Mouse (Mus musculus) left cerebral cortex, adult 8-10 months (tissue): ENCODE results near the gene Skap1. TPM values are rescaled to one million over a fixed set of nuclear protein-coding genes. Genes with fewer than 3 reads are reported as not detected.
A peak's percentile ranks its signal among the peaks of the same experiment; 100 is the strongest.
"Not testable (repeated sequence)": the region's sequence is repeated elsewhere in the genome, so short reads cannot be mapped to it uniquely, and the experiment has no call there.

Source experiments
- DNase-seq, 2 experiments: peaks; one replicate each; pipeline ENCODE4 v3.0.0; 2022; ENCODE audit warnings: low spot score in 2 of 2
- total RNA-seq, 4 experiments: library from RNA; stranded (reverse); gene quantifications; 2 replicates each; pipeline ENCODE4 v1.2.4; 2022

Gene Skap1
- total RNA-seq, 4 experiments from 2014 or later = 2.2 to 2.5 (median 2.3) TPM

- no peak for DNase-seq
Observed at GRCm38 (mm10) chr11:96692250-96692649, 227.9 kb downstream of the Skap1 start.

DNA sequence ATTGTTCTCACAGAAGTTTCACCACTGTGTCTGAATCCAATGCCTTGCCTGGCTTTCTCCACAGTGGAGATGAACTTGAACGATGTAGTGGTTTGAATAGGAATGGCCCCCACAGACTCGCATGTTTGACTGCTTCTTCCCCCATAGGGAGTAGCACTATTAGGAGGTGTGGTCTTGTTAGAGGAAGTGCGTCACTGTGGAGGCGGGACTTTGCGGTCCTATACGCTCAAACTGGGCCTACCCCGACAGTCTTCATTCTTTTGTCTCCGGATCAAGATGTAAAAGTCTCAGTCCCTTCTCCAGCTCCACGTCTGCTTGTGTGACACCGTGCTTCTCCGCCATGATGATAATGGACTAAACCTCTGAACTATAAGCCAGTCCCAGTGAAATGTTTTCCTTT is 229.0 kb downstream of the Skap1 start:
- no peak for DNase-seq

- DNase-seq = no peak
Observed at GRCm38 (mm10) chr11:96694774-96695173, 230.4 kb downstream of the Skap1 start.

DNA sequence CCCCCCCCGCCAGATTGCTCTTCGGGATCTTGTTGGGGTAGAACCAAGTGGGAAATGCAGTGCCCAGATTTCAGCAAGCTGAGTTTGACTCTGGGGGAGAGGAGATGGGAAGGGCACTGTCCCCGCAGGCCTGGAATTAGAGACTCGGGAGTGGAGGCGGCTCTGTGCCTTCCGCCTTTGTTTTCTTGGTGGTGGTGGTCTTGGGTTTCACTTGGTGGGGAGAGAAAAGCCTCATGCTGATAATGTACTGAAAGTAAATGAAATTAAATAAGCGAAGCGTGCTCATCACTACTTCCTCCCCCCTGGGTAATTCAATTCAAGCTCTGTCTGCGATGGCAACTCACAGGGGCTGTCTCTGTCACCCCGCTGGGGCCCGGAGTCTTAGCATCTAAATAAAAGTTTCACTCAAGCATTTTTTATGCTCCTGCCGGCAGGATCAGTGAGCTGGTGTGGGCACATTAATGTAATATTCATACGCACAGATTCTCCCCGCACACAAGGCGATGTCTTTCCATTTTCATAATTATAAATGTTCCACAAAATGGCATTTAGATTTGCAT is 231.9 kb downstream of the Skap1 start:
- no peak for DNase-seq

- no peak for DNase-seq
Observed at GRCm38 (mm10) chr11:96696842-96697455, 232.6 kb downstream of the Skap1 start.

DNA sequence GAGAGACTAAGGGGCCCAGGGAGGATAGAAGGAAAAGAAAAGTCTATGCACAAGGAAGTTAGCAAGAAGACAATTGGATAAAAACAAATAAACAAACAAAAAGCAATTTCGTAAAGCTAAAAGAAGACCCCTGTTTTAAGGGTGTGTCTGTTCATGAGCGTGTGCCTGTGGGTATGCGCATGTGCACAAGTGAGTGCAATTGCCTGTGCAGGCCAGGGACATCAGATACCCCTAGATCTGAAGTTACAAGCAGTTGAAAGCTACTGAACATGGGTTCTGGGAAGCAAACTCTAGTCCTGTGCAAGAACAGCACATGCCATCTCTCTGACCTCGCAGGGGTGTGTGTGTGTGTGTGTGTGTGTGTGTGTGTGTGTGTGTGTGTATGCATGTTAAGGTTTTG is 233.1 kb downstream of the Skap1 start:
- DNase-seq = no peak

GRCm38 (mm10) chr11:96703813-96704212 is 239.4 kb downstream of the Skap1 start:
- DNase-seq = no peak

- no peak for DNase-seq
Observed at GRCm38 (mm10) chr11:96711268-96711667, 246.9 kb downstream of the Skap1 start.

DNA sequence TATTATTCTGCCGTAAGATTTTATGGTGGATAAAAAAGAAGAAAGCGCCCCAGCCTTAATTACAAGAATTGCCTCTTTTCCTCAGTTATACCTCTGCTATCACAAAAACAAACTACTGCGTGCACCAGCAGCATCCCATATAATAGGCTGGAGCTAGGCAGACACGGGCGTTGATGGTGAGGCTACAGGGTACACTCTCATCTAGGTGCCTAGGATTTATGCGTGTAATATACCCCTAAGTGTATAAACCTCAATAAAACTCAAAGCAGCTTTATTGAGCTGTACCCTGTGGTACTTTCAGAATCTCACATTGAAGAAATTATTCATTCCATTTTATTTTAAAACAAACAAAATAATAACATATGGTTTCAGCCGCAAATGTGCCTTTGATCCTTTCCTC is 247.3 kb downstream of the Skap1 start:
- DNase-seq = no peak

GRCm38 (mm10) chr11:96713210-96714005 is 249.0 kb downstream of the Skap1 start:
- no peak for DNase-seq

DNA sequence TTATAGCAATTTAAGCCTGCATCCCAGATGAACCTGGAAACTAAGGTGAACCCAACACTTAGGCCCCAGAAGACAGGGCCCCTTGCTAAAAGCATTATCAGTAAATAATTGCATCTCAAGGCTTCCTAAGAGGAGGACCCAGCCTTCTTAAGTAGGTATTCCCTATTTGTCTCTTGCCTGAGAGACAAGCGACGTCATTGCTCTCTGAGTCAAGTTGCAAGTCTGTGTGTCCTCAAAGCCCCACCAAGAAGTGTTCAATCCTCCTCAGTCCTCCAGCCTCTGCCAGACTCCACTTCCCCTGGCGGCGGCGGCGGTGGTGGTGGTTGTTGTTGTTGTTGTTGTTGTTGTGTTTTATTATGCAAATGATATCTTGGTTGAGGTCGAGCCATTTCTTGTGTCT is 249.6 kb downstream of the Skap1 start:
- no peak for DNase-seq

DNA sequence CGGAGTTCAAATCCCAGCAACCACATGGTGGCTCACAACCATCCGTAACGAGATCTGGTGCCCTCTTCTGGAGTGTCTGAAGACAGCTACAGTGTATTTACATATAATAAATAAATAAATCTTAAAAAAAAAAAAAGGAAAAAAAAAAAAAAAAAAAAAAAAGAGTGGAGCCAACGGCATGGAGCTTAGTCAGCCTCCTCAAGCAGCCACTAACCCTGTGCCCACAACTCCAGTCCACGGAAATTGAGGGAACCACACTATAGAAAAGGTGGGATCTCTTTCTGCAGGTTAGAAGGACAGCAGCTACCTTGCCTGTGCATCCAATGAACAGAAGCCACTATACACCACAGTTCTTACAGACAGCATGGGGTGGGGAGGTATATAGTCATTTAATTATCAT is 250.8 kb downstream of the Skap1 start:
- not testable (repeated sequence) for DNase-seq

DNA sequence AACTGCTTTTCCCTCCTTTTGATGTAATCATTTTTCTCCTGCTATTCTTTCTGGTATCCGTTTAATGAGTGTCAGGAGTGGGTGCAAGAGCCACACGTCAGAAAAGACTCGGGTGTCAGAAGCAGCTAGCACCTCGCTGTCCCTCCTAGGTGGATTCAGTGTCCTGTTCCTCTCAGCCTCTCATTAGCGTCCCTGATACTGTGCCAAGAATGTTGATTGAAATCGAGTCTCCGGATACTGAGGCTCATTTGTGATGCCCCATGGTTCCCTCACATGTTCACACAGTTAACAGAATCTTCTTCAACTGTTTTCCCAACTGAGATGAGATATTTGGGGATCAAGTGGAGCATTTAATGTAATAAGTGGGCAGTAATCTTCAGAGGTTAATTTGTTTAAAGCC is 254.2 kb downstream of the Skap1 start:
- DNase-seq = no peak

- DNase-seq = no peak
Observed at GRCm38 (mm10) chr11:96725833-96726232, 261.4 kb downstream of the Skap1 start.

GRCm38 (mm10) chr11:96728577-96728976 is 264.2 kb downstream of the Skap1 start:
- DNase-seq = no peak

DNA sequence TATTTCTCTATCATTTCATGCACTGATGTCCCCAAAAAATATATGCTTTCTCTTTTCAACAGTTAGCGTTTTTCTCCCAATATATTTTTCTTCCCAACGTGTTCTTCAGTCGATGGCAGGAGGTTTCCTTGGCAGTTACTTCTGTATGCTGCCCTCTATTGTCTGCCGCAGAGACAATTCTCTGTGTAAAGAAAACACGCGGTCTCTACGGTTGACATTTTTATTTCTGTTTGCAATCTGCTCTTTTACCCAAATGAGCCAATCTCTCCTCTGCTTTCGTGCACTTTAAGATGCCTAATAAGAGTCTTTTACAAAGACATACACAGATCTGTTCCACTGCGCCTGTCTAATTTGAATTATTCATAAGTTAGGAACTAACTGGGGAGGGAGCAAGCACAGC is 265.1 kb downstream of the Skap1 start:
- DNase-seq = no peak

- DNase-seq = no peak
Observed at GRCm38 (mm10) chr11:96730327-96730726, 265.9 kb downstream of the Skap1 start.

DNA sequence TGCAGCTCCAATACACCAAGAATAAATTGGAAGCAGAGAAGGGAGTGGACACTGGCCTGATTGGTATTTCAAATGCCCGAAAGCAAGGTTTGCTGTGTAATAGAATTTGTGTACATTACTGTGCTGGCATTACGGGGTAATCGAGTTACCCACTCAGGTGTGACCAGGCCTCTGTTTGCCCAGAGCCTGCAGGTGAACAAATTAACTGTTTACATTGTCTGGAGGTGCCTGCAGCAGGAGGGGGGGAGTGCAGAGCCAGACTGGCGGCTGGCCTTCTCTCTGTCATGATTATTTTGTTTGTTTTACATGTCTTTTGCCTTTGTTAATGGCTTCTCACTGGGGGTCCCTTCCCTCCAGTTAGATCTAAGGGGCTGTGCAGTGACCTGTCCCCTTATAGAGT is 268.3 kb downstream of the Skap1 start:
- no peak for DNase-seq

- peak in 1 of 2 experiments; percentile 32 for DNase-seq
Observed at GRCm38 (mm10) chr11:96735908-96736307, 271.5 kb downstream of the Skap1 start.

- no peak for DNase-seq
Observed at GRCm38 (mm10) chr11:96736361-96736760, 272.0 kb downstream of the Skap1 start.

DNA sequence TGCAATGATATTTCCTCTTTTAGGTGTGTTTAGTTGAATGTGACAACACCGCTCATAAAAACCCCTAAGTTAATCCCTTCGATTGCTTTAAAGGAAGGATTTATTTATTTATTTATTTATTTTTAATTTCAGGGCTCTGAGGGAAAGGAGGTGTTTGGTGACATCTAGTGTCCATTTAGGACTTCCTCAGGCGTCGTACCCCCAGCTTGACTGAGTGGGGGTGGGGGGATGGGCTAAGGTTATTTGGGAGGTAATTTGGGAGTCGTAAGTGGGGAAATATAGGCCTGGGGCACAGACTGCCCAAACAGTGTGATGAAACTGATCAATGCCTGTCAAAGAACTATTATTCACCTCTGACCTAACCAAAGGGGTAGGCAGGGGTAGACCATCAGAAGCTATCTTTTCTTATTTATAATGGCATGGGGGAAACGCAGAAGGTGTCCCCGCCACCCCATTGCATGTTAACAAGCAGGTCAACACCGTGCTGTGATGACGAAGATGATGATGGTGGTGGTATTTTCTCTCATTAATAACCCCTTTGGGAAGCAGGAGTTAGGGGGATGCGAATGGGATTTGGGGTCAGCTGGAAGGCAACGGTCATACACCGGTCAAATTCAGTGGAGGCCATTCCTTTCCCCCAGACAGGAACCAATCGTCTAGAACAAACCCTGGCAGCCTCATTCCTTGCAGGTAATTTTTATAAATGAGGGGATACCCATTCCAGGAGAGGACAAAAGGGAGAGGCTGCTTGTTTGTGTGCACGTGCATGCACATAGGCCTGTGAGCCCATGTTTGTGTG is 273.5 kb downstream of the Skap1 start:
- DNase-seq = no peak

- no peak for DNase-seq
Observed at GRCm38 (mm10) chr11:96740796-96741195, 276.4 kb downstream of the Skap1 start.
